Mouse (Mus musculus): Measurements from ENCODE around the gene Epb41.

Epb41 gene

DNA sequence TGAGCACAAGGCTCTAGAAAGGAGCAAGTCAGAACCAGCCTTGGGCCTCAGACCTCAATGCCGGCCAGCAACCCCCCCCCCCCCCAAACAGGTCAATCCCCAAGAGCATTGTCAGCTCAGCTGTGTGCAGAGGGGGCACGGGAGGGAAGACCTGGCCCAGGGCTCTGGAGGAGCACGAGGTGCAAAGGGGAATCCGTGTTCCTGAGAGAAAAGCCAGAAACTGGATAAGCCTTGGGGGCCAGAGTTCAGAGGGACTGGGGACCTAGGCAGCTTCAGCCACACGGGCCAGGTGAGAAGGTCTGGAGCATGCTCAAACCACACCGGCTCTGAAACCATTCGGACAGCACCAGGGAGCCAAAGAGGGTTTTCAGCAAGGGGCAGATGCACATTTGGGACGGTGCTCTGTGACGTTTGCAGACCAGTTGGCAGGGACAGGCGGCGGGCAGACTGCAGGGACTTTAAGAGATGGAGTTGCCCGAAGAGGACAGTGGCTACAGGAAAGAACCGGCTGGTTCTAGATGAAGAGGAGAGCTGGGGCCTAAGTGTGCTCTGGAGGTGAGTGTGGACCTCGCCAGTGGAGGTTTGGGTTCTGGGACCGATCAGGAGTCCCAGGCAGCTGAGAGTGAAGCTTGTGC lies 155.5 kb downstream of the Epb41 start:
- no peak for DNase-seq (ENCODE audit: low spot score)

DNA sequence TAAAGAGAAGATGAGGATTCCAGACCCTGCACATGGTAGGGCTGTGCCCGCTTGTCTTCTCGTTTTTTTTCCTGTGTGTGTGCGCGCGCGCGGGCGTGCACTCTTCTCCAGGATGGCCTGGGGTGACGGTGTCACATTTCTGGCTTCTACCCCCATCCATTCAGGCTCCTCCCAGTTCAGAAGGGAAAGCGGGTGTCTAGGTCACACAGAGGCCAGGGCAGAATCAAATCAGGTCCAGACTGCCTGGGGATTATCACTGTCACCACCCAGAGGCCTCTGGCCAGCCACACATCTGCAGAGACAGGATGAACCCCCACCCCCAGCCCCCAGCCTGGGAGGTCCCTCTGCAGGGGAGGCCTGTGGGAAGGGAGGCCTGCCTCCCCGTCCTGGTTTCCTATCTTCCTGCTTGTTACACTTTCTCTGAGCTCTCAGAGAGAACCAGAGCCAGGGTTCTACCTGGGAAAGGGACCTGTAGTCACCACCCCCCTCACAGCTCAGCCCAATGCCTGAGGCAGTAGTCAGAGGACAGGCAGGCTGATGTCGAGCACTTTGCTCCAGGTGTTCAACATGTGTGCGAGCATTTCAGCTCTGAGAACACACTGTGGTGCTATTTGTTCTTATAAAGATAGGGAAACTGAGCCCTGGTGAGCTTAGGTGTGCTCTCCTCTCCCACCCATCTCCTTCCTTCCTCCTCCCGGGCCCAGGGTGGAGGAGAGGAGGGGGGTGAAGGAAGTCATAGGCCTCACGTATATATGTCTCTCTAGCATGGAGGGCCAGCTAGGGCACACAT lies 156.2 kb downstream of the Epb41 start:
- no peak for DNase-seq (ENCODE audit: low spot score)

DNA sequence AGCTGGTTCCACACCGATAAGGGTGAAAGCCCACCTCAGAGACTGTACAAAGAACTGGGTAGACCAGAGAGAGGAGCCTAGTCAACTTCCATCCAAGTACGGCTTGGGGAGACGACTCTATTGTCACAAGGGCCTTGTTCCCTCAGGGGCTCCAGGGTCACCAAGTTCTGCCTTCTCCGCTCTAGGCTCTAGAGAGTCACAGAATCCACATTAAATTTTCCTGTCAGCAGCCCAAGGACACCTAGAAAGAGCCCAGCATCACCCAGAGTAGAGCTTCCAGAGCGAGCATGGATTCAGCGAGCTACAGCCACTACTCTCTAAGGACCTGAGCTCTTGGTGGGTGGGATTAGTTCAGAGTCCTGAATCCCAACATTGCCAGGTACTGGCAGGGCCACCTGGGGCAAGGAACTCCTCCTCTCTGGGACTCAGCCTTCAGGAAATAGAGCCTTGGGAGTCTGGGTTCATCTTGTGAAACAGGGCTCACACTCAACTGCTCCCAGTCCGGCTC lies 157.0 kb downstream of the Epb41 start:
- no peak for DNase-seq (ENCODE audit: low spot score)

- DNase-seq (ENCODE audit: low spot score), result no peak
Observed at GRCm38 (mm10) chr4:131917010-131917555, 158.0 kb downstream of the Epb41 start.

- DNase-seq (ENCODE audit: low spot score), result peak; percentile 74
Observed at GRCm38 (mm10) chr4:131916425-131916824, 158.7 kb downstream of the Epb41 start.

- DNase-seq (ENCODE audit: low spot score), result no peak
Observed at GRCm38 (mm10) chr4:131915821-131916328, 159.2 kb downstream of the Epb41 start.

DNA sequence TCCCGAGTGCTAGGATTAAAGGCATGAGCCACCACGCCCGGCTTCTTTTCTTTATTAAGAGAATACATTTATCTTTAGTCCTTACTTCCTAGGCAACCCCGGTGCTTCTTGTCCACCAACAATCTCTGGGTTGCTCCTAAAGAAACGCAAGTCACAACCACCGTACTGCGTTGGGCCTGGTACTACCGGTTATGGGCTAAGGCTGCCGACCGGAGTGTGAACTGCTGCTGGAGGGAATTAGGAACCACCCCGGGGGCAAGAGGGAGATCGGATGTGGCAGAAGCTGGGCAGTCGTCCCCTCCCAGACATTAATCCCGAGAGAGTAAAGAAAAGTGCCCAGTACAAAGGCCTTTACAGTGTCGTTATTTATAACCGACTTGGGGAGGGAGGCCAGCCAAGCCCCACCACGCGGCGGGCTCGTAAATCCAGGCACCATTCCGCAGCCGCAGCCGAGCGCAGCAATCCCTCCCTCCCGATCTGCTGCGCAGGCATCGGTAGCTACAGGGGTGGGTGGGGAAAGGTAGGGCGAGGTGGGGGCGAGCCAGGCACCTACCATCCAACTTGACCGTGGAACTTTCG lies 160.1 kb downstream of the Epb41 start:
- DNase-seq (ENCODE audit: low spot score), result no peak

DNA sequence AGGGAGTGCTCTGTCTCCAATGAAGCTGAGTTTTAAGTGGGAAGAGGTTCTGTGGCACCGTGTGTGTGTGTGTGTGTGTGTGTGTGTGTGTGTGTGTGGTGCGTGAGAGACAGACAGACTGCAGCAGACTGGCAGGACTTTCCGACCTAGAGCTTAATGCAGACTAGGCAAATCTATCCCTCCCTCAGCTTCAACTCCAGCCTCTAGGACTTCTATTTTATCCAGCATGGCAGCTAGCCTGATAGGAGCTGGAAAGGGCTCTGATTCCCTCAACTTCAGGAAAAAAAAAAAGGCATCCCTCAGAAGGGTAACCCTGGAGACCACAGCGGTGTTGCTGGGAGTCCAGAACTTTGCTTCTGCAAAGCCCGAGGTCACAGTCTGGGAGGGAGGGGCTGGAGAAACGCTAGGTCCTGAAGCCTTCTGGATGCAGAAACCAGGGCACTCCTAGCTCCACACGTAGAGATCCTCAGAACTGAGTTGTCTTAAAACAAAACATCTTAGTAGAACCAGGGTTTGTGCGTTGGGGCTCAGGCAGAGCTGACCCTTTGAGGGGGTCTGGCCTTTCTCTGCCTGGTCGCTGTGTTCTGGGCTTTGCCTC lies 161.0 kb downstream of the Epb41 start:
- DNase-seq (ENCODE audit: low spot score), result no peak

- no peak for DNase-seq (ENCODE audit: low spot score)
Observed at GRCm38 (mm10) chr4:131913526-131913925, 161.6 kb downstream of the Epb41 start.

DNA sequence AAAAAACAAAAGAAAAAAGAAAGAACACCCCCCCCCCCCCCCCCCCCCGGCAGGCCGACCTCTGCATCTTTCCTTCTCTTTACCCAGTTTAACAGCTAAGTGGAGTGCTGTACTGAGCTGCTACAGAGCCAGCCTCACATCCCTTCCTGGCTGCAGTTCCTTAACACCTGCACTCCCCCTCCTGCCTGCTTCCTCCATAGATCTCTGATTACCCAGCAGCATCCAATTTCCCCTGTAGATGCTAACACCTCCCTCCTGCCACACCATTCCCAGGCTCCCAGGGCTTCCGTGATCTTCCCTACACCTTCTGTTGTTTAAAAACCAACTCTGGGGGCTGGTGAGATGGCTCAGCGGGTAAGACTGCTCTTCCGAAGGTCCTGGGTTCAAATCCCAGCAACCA lies 163.6 kb downstream of the Epb41 start:
- no peak for DNase-seq (ENCODE audit: low spot score)

- no peak for DNase-seq (ENCODE audit: low spot score)
Observed at GRCm38 (mm10) chr4:131910237-131910994, 164.7 kb downstream of the Epb41 start.

- no peak for DNase-seq (ENCODE audit: low spot score)
Observed at GRCm38 (mm10) chr4:131907912-131908311, 167.2 kb downstream of the Epb41 start.

DNA sequence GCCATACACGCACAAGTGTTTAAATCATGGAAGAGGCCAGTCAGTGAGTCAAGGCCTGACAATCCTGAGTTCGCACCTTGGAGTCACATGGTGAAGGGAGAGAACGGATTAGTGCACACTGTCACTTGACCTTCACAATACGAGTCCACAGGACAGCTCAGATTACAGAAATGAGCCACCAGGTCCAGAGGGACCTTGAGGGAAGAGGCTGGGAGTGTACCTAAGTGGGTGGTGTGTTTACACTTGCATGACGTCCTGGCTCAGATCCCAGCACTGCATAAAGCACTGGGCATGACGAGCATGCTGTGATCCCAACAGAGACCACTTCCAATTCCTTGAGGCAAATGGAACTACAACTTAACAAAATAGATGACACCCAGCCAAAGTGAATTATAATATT lies 168.7 kb downstream of the Epb41 start:
- no peak for DNase-seq (ENCODE audit: low spot score)

DNA sequence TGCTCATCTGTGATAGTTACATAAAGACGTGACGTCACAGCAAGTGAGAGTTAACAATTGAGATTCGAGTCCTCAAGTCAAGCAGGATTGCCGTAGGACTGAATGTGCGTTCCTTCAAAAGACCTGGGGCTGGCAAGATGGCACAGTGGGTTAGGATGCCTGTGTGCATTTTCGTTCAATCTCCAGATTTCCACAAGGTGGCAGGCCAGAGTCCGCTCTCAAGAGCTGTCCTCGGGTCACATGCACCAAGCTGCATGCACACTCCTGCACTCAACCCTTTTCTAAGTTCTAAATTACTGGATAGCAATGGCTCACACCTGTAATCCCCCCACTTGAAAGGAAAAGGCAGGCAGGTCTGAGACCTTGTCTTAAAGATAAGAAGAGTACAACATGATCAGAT lies 170.6 kb downstream of the Epb41 start:
- peak; percentile 39 for DNase-seq (ENCODE audit: low spot score)

DNA sequence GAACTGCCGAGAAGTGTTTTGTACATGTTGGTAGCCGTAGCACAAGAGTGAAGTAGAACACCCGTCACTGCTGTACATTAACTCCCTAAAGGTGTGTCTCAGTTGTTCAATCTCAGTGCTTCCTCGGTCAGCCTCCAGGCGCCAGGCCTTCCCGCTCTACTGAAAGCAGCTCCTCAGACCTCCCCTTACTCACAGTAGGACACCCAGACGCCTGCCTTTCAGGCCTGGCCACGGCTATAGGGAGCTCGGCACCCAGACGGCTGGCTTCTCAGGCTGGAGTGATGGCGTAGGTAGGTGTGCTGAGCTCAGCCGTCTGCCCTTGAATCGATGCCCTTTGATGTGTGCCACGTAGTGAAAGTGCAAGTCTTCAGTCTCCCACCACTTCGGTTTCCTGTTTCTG lies 174.0 kb downstream of the Epb41 start:
- no peak for DNase-seq (ENCODE audit: low spot score)

DNA sequence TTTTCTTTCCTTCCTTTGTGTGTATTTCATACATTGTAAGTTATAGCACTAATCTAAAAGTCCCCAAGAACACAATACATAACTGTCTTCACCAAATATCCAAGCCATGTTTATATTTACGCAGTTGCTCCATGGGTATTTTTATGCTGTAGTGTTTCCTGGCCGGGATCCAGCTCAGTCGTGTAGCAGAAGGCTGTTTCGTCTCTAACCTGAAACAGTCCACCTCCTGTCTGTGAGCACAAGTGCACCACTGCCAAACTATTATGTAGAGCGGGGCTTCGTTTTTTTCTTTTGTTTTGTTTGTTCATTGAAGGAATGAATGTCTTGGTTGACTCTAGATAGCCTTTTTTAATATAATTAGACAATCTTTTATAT lies 176.0 kb downstream of the Epb41 start:
- no peak for DNase-seq (ENCODE audit: low spot score)

- DNase-seq (ENCODE audit: low spot score), result no peak
Observed at GRCm38 (mm10) chr4:131898503-131899179, 176.5 kb downstream of the Epb41 start.

GRCm38 (mm10) chr4:131897787-131898186 lies 177.3 kb downstream of the Epb41 start:
- DNase-seq (ENCODE audit: low spot score), result no peak

DNA sequence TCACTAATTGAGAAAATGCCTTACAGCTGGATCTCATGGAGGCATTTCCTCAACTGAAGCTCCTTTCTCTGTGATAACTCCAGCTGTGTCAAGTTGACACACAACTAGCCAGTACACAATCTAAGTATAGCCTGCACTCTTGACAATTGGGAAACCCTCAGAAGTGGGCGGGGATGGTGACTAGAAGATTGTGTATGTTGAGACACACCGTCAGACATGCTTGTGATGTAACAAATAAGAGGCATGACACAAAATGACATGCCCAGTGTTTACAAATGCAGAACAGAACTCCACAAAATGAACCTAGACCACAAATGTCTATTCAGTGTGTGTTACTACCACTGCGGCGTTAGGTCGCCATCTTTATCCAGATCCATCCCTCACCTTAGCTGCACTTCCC lies 178.0 kb downstream of the Epb41 start:
- no peak for DNase-seq (ENCODE audit: low spot score)

DNA sequence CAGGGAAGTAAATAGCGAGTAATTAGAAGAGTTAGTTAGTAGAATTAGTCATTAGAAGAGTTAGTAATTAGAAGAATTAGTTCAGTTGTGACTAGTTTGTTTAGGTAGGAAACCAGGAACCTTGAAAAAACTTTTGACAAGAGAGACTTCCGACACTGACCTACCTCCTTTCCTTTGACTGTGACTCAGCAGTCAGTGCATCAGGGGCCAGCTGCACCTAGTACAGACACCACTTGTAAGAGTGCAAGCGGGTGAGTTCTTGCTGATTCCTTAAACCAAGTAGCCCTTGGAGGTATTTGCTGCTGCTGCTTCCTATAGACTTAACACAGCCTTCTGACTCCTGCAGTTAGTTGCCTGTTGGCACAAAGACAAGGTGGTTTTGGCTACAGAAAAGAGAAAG lies 184.4 kb downstream of the Epb41 start:
- DNase-seq (ENCODE audit: low spot score), result no peak

- DNase-seq (ENCODE audit: low spot score), result no peak
Observed at GRCm38 (mm10) chr4:131888564-131888963, 186.6 kb downstream of the Epb41 start.

All from layer of hippocampus, adult 11-12 months (tissue).